Mouse (Mus musculus) liver, embryonic 14.5 days (tissue): ENCODE data around the gene Ccdc171. TPM values are rescaled to one million over a fixed set of nuclear protein-coding genes. Genes with fewer than 3 reads are reported as not detected.

Source experiments
- ATAC-seq: fragments of 200-750 bp; cut with Nextera tagmentation; 2 replicates; pipeline ENCODE4 v1.8.0; 2017; ENCODE audit warnings: moderate number of reproducible peaks, mild to moderate bottlenecking, moderate library complexity; ENCODE audit not compliant: insufficient read depth
- DNase-seq, 3 experiments: peaks; one replicate each; pipeline ENCODE4 v3.0.0-alpha.2; 2012 to 2013; ENCODE audit warnings: low read depth in 3 of 3, low spot score in 3 of 3
- H3K27ac ChIP-seq: fragments of 300-500 bp; sonication (generic); 2 replicates; pipeline ENCODE4 v1.5.1; 2014; ENCODE audit warnings: moderate library complexity, mild to moderate bottlenecking, control low read depth, inconsistent platforms
- H3K27me3 ChIP-seq: fragments of 300-500 bp; sonication (generic); 2 replicates; pipeline ENCODE4 v1.6.1; 2014; ENCODE audit warnings: mild to moderate bottlenecking, low read length, moderate library complexity; ENCODE audit not compliant: control insufficient read depth, insufficient read depth
- H3K36me3 ChIP-seq: fragments of 300-500 bp; sonication (generic); replicated peaks from 2 replicates; pipeline ENCODE4 v1.6.1; 2014; ENCODE audit warnings: low read depth; ENCODE audit not compliant: control insufficient read depth, insufficient read depth
- H3K4me1 ChIP-seq, 2 experiments: fragments of 200-500 bp in 1 of 2; fragments of 300-500 bp in 1 of 2; sonication (generic) in 1 of 2; replicated peaks; 2 replicates each; pipeline ENCODE4 v1.6.1; 2012 to 2014; ENCODE audit warnings: antibody characterized with exemption in 1 of 2, inconsistent platforms in 1 of 2, low read length in 1 of 2; ENCODE audit not compliant: control insufficient read depth in 2 of 2, insufficient read depth in 2 of 2
- H3K4me2 ChIP-seq: fragments of 300-500 bp; sonication (generic); 2 replicates; pipeline ENCODE4 v1.6.1; 2014; ENCODE audit warnings: low read depth, mild to moderate bottlenecking, control low read depth, moderate library complexity
- H3K4me3 ChIP-seq, 2 experiments: fragments of 200-500 bp in 1 of 2; fragments of 300-500 bp in 1 of 2; sonication (generic) in 1 of 2; 2 replicates each; pipeline ENCODE4 v1.5.1; 2012 to 2014; ENCODE audit warnings: low read depth in 2 of 2, low read length in 2 of 2, mild to moderate bottlenecking in 2 of 2, control low read depth in 1 of 2, inconsistent platforms in 1 of 2, moderate library complexity in 1 of 2; ENCODE audit not compliant: insufficient read depth in 1 of 2
- H3K9ac ChIP-seq: fragments of 300-500 bp; sonication (generic); replicated peaks from 2 replicates; pipeline ENCODE4 v1.6.1; 2014; ENCODE audit warnings: mild to moderate bottlenecking, control low read depth, moderate library complexity
- H3K9me3 ChIP-seq: fragments of 300-500 bp; sonication (generic); 2 replicates; pipeline ENCODE4 v1.6.1; 2016; ENCODE audit warnings: low read length, mixed read lengths; ENCODE audit not compliant: control insufficient read depth
- CTCF ChIP-seq: IDR thresholded peaks from 2 replicates; pipeline ENCODE4 v1.5.1; 2016; ENCODE audit warnings: antibody characterized with exemption, low read depth, control low read depth
- EP300 ChIP-seq: IDR thresholded peaks from 2 replicates; pipeline ENCODE4 v1.6.1; 2016; ENCODE audit warnings: antibody characterized with exemption, low read depth
- WGBS: fragments of 180-500 bp; shearing (Covaris S2); extraction: QIAGEN DNeasy Blood & Tissue Kit; methylation state at CpG from one replicate; pipeline ENCODE4 v1.1.7; 2014; ENCODE audit not compliant: insufficient replicate concordance; 5-methylcytosine and 5-hydroxymethylcytosine counted together
- polyA plus RNA-seq, 2 experiments: library from polyadenylated mRNA; depleted of rRNA in 1 of 2; stranded (reverse) in 1 of 2; unstranded in 1 of 2; fragments of >200 nt; fragmentation: Nextera tagmentation in 1 of 2; extraction: Ambion mirVana in 1 of 2; gene quantifications; 2 replicates each; pipeline versions ENCODE4 v1.2.1 to v1.2.3; 2012 to 2014

The Ccdc171 gene
- polyA plus RNA-seq, 2 experiments: 0.77 to 0.89 TPM

DNA sequence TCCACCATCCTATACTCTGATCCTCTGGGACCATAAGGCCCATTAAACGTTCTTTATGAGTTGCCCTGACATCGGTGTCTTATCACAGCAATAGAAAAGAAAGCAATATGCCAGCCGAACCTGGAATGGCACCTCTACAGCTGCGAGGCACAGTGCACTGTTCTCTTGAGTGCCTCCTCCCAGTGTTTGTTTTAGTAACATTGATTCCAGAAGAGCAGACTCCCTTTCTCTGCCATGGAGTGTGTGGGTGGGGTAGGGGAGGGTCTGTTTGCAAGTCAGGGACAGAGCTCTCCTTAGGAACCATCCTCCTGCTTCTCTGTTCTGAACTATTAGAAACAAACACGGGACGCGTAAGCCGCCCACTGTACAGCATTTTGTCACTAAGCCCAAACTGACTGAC, 352.9 kb downstream of the Ccdc171 start:
- no peaks in the 10 kb centered on the region for H3K9me3 ChIP-seq
- H3K4me3 ChIP-seq: no peak overlapping the region
- DNase-seq: no peak
- no peak for ATAC-seq
- H3K27me3 ChIP-seq: no peaks in the 10 kb centered on the region
- 70% methylated on average over 8 of the region's 8 CpGs for WGBS
- no peaks in the 10 kb centered on the region for H3K36me3 ChIP-seq
- TF ChIP-seq CTCF (no peak), EP300 (no peak)
- H3K4me1 ChIP-seq: no peaks in the 10 kb centered on the region
- no peak overlapping the region for H3K4me2 ChIP-seq
- no peak overlapping the region for H3K27ac ChIP-seq
- no peak overlapping the region for H3K9ac ChIP-seq

DNA sequence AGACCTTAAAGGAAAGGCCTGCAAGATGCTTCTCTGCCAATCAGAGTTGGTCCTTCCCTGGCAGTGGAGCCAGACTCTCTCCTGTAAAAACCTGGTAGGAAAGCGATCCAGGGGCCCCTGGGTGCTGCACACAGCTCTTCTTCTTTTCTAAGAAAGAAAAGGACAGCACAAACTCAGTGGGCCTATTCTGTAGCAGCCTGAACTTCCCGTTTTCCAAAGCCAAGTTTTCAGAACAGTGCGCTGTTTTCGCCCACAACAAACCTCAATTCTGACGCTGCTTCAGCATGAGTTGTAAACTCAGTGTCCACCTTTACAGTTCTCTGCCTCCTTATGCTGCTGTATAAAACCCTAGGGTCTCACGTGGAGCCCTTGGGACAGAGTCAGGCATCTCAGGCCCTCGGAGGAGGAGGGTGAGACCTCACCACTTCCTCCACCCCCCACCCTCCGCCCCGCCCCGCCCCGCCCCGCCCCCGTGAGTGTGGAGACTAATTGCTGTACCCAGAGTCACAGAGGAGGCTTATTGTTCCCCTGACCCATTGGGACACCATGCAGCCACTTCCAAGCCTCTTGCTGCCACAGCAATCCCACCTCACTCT, 363.2 kb downstream of the Ccdc171 start:
- no peak for ATAC-seq
- TF ChIP-seq CTCF (no peak), EP300 (no peak)
- H3K4me2 ChIP-seq: no peak overlapping the region
- no peak for DNase-seq
- no peaks in the 10 kb centered on the region for H3K27me3 ChIP-seq
- no peak overlapping the region for H3K4me3 ChIP-seq
- no peaks in the 10 kb centered on the region for H3K36me3 ChIP-seq
- no peaks in the 10 kb centered on the region for H3K4me1 ChIP-seq
- H3K27ac ChIP-seq: no peak overlapping the region
- no peak overlapping the region for H3K9ac ChIP-seq
- 32% methylated on average over 13 of the region's 13 CpGs for WGBS
- H3K9me3 ChIP-seq: no peaks in the 10 kb centered on the region

DNA sequence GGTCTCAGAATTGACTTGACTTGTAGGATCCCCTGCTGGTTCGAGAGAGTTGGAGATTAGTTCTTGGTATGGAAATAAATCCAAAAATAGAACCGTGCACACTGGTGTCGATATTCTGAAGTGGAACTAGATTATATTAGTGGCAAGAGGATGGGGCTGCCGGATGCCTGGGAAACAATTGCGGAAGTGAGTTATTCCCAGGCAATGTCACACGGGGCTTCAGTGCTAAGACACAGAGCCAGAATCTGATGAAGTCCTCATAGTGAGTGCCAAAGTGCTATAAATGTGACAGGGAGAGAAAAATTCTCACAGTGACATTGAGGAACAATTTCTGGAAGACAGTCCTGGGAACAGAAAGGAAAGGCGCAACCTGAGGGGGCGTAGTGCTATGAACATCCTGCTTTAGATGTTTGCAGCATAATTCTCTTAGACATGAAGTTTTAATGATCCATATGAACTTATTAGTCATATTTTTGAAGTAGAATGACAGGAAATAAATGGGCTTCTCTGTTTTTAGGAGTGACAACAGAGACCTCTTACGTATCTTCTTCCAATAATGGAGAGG, 376.8 kb downstream of the Ccdc171 start:
- H3K4me2 ChIP-seq: no peak overlapping the region
- no peak for ATAC-seq
- no peak overlapping the region for H3K9ac ChIP-seq
- H3K27ac ChIP-seq: no peak overlapping the region
- 63% methylated on average over 9 of the region's 9 CpGs for WGBS
- TF ChIP-seq CTCF (no peak), EP300 (no peak)
- DNase-seq: no peak
- no peak overlapping the region for H3K4me3 ChIP-seq
- H3K27me3 ChIP-seq: no peaks in the 10 kb centered on the region
- H3K4me1 ChIP-seq: no peaks in the 10 kb centered on the region
- H3K36me3 ChIP-seq: no peaks in the 10 kb centered on the region
- H3K9me3 ChIP-seq: no peaks in the 10 kb centered on the region

Other genes with a start within 250 kb of the Ccdc171 start
- 0.37 and 0.60 TPM in 2 replicates for gene Ttc39b, start 201.3 kb upstream of the Ccdc171 start, polyA plus RNA-seq (2012; rRNA removed)
- 2.1 and 2.9 TPM in 2 replicates for gene Ttc39b, start 201.3 kb upstream of the Ccdc171 start, polyA plus RNA-seq (2014; fragmentation: Nextera tagmentation; extraction: Ambion mirVana)
- 5.7 and 6.4 TPM in 2 replicates for gene Snapc3, start 107.8 kb upstream of the Ccdc171 start, polyA plus RNA-seq (2012; rRNA removed)
- gene Snapc3, start 107.8 kb upstream of the Ccdc171 start, polyA plus RNA-seq (2014; fragmentation: Nextera tagmentation; extraction: Ambion mirVana): 8.3 and 8.5 TPM in 2 replicates
- 22.1 and 41.4 TPM in 2 replicates for gene Psip1, start 39.1 kb upstream of the Ccdc171 start, polyA plus RNA-seq (2012; rRNA removed)
- 54.7 and 60.4 TPM in 2 replicates for gene Psip1, start 39.1 kb upstream of the Ccdc171 start, polyA plus RNA-seq (2014; fragmentation: Nextera tagmentation; extraction: Ambion mirVana)